Mouse (Mus musculus): ENCODE data around the gene Proca1. TPM values are rescaled to one million over a fixed set of nuclear protein-coding genes. Genes with fewer than 3 reads are reported as not detected.

The Proca1 gene
- total RNA-seq, 2 experiments from 2014 or later, result 14.8 to 18.1 TPM

GRCm38 (mm10) chr11:78231518-78231917 lies 38.3 kb downstream of the Proca1 start:
- DNase-seq, result no peak

GRCm38 (mm10) chr11:78240193-78240857 lies 47.1 kb downstream of the Proca1 start:
- no peak for DNase-seq

DNA sequence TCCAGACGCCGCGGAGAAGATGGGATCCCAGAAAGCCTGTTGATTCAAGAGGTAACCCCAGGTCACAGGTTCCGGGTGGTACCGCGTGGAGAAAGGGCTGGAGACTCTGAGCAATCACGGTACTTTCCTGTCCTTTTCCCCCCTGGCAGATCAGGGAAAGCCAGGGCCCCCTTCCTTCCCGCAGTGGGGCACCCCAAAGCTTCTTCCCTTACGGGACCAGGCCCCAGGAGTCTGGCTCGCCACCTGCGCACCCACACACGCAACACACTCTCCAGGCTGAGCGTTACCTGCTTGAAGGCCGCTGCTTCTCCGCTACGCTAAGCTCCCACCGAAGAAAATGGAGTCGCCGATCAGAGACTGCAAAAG lies 52.1 kb downstream of the Proca1 start:
- DNase-seq, result no peak

DNA sequence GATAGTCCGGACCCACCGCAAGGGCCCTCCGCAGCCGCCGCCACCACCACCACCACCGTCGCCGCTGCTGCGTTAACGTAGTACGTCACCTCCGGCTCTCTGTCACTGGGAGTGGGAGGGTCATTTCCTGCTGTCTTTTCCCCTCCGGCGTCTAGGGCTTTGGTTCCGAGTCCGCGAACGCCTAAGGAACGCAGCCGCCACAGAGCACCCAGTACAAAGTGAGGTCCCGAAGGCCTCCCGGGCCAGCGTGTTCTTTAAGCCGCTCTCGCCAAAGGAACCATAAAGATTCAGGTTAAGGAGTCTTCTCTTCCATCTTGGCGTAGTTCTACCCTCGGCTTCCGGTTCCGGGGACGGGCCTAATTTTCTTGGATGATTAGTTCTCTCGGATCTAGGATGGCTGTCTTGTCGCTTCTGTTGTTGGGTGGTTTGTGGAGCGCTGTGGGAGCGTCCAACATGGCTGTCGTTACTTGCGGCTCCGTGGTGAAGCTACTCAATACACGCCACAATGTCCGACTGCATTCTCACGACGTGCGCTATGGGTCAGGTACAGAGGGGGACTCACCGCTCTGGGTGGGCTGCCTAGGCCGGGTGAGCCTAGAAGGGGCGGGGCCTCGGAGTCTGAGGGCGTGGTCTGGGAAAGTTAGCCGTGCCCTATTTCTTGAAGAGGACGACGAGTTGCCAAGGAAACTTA lies 52.6 kb downstream of the Proca1 start, which contains the start of the genes Sdf2 and Supt6:
Gene Sdf2 (plus strand): TSS at position 120 of the 691 bp plus-strand sequence.
Gene Supt6 (minus strand): TSS at position 361 of the 691 bp plus-strand sequence.
- peak; percentile 92 for DNase-seq

DNA sequence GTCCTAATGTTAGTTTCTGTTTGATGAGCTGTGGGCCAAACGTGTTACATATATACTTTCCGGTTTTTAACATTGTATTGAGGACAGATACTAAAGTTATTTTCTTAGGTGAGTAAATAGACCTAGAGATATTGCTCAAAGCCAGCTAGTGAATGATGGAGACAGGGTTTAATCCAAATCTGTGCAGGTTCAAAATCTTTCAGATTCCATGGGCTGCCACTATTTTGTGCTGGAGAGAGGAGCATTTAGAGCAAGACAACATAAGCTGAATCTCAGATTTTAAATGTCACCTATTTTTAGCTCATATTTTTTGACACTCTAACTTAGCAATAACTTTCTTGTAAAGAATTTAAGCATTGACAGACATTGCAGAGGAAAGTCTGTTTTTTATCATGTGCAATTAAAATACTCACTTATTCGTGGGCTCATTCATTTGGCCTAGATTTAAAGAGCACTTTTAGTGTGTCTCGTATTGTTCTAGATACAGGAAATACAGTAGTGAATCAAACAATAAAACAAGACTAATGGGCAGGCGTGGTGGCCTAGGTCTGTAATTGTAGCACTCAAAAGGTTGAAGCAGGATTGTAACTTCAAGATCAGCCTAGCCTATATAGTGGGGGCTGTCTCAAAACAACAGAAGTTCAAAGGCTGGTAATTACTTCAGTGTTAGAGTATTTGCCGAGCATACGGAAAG lies 53.3 kb downstream of the Proca1 start:
- no peak for DNase-seq

DNA sequence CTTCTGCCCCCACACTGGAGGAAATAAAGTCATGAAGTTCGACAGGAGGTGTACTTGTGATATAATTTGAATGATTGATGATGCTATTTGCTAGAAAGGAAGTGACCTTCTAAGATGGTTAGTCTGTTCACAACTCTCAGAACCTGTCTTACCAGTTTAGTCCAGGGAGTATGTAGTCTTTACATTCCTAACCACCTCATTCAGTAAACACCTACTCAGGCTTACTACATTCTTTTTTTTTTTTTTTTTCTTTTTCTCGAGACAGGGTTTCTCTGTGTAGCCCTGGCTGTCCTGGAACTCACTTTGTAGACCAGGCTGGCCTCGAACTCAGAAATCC lies 53.8 kb downstream of the Proca1 start:
- no peak for DNase-seq

- no peak for DNase-seq
These were observed 54.5 kb downstream of the Proca1 start for GRCm38 (mm10) chr11:78247727-78248140.

Small RNAs within 50 kb of the gene (microRNA-seq; reads per million reads assigned to microRNA genes)
- not detected for gene Mir7653

Other genes with a start within 250 kb of the Proca1 start
- gene Phf12, start 210.6 kb upstream of the Proca1 start, total RNA-seq (2021), result 10 to 100 TPM; 42.9 to 55.3 TPM
- 10 to 100 TPM in 1 of 2 experiments, 1 to 10 TPM in 1; 8.6 to 10.4 TPM for gene Dhrs13, start 161.1 kb upstream of the Proca1 start, total RNA-seq (2021)
- 10 to 100 TPM; 79.1 to 95.9 TPM for gene Flot2, start 155.5 kb upstream of the Proca1 start, total RNA-seq (2021)
- gene Eral1, start 113.0 kb upstream of the Proca1 start, total RNA-seq (2021), result 10 to 100 TPM; 30.4 to 35.0 TPM
- gene Fam222b, start 98.7 kb upstream of the Proca1 start, total RNA-seq (2021), result 10 to 100 TPM; 14.7 to 15.3 TPM
- 10 to 100 TPM; 52.2 to 53.0 TPM for gene Traf4, start 27.8 kb upstream of the Proca1 start, total RNA-seq (2021)
- 10 to 100 TPM in 1 of 2 experiments, 1 to 10 TPM in 1; 8.6 to 10.9 TPM for gene Nek8, start 16.7 kb upstream of the Proca1 start, total RNA-seq (2021)
- 10 to 100 TPM; 34.4 to 45.6 TPM for gene Tlcd1, start 16.7 kb upstream of the Proca1 start, total RNA-seq (2021)
- 1,000 to 10,000 TPM; 1,780 to 1,853 TPM for gene Rpl23a, start 9.8 kb upstream of the Proca1 start, total RNA-seq (2021)
- 100 to 1,000 TPM in 1 of 2 experiments, 10 to 100 TPM in 1; 93.0 to 100 TPM for gene Rab34, start 5.0 kb upstream of the Proca1 start, total RNA-seq (2021)
- gene Sdf2, start 52.4 kb downstream of the Proca1 start, total RNA-seq (2021), result 10 to 100 TPM; 67.9 to 68.2 TPM
- gene Supt6, start 52.6 kb downstream of the Proca1 start, total RNA-seq (2021), result 10 to 100 TPM; 46.9 to 50.9 TPM
- gene 2610507B11Rik, start 68.4 kb downstream of the Proca1 start, total RNA-seq (2021), result 100 to 1,000 TPM; 138 to 184 TPM
- gene BC030499, start 97.4 kb downstream of the Proca1 start, total RNA-seq (2021), result 1 to 10 TPM in 1 of 2 experiments, under 1 TPM in 1; 0.57 to 2.2 TPM
- 10 to 100 TPM; 11.2 to 16.1 TPM for gene Spag5, start 108.1 kb downstream of the Proca1 start, total RNA-seq (2021)
- gene Aldoc, start 129.6 kb downstream of the Proca1 start, total RNA-seq (2021), result 1 to 10 TPM; 8.3 to 8.6 TPM
- 10 to 100 TPM; 40.1 to 40.3 TPM for gene Pigs, start 135.0 kb downstream of the Proca1 start, total RNA-seq (2021)
- 10 to 100 TPM; 36.1 to 42.5 TPM for gene Unc119, start 150.1 kb downstream of the Proca1 start, total RNA-seq (2021)
- gene Foxn1, start 193.2 kb downstream of the Proca1 start, total RNA-seq (2021), result under 1 TPM in 1 of 2 experiments, not detected in 1; 0.09 TPM
- not detected for gene Slc13a2, start 228.8 kb downstream of the Proca1 start, total RNA-seq (2021)

All from adrenal gland, postnatal 10 days (tissue).